Mouse (Mus musculus): ENCODE data around the gene Pou2af1.

- no peak for TF ChIP-seq POLR2A (IDR thresholded peaks at IDR 0.05; ENCODE audit: insufficient read depth, low read length)
- TF ChIP-seq EP300 (IDR thresholded peaks at IDR 0.05; ENCODE audit: insufficient read depth, low read depth, low read length) = no peak
- TF ChIP-seq CTCF (IDR thresholded peaks at IDR 0.05; ENCODE audit: low read depth, low read length) = no peak
Measured at GRCm38 (mm10) chr9:51182716-51183710, 30.5 kb upstream of the Pou2af1 start.

Data from ES-Bruce4 (cell line).